Mouse (Mus musculus): Measurements from ENCODE around the gene Lig1. TPM values are rescaled to one million over a fixed set of nuclear protein-coding genes. Genes with fewer than 3 reads are reported as not detected.

Lig1 gene
- total and polyA plus RNA-seq, 2 experiments from 2014 or later: 11.9 to 41.7 TPM

- Histone ChIP-seq H3K36me3 (ENCODE audit: insufficient read depth, low read length) (no peaks in the 10 kb centered on the region), H3K9ac (replicated peaks; ENCODE audit: low read length) (no peak overlapping the region), H3K27ac (no peak overlapping the region), H3K9me3 (ENCODE audit: low read length) (peaks cover 3% of the 10 kb centered on the region; the same call in 1 of the 2 replicates), H3K4me1 (ENCODE audit: insufficient read depth, low read length) (no peaks in the 10 kb centered on the region), H3K27me3 (ENCODE audit: insufficient read depth, low read length) (no peaks in the 10 kb centered on the region), H3K4me3 (ENCODE audit: low read length) (no peak overlapping the region), H3K4me2 (ENCODE audit: low read depth, low read length) (no peak overlapping the region)
- DNase-seq (ENCODE audit: low spot score) (no peak), ATAC-seq (no peak)
- TF ChIP-seq CTCF (IDR thresholded peaks at IDR 0.05; ENCODE audit: low read depth): no peak
Observed at GRCm38 (mm10) chr7:13355943-13356342, 78.9 kb downstream of the Lig1 start.

Other genes with a start within 250 kb of the Lig1 start
- gene Chmp2a, start 242.5 kb upstream of the Lig1 start, total RNA-seq (2014; rRNA removed): 59.7 and 68.0 TPM in 2 replicates
- 188 and 202 TPM in 2 replicates for gene Chmp2a, start 242.5 kb upstream of the Lig1 start, polyA plus RNA-seq (2015; fragmentation: Nextera tagmentation; extraction: Ambion mirVana)
- 320 and 345 TPM in 2 replicates for gene Ube2m, start 239.0 kb upstream of the Lig1 start, total RNA-seq (2014; rRNA removed)
- gene Ube2m, start 239.0 kb upstream of the Lig1 start, polyA plus RNA-seq (2015; fragmentation: Nextera tagmentation; extraction: Ambion mirVana): 140 and 153 TPM in 2 replicates
- 9.6 and 11.5 TPM in 2 replicates for gene Mzf1, start 222.5 kb upstream of the Lig1 start, total RNA-seq (2014; rRNA removed)
- gene Mzf1, start 222.5 kb upstream of the Lig1 start, polyA plus RNA-seq (2015; fragmentation: Nextera tagmentation; extraction: Ambion mirVana): 7.7 and 8.7 TPM in 2 replicates
- 0.43 and 0.58 TPM in 2 replicates for gene Vmn1r85, start 182.1 kb upstream of the Lig1 start, total RNA-seq (2014; rRNA removed)
- 0.25 and 0.28 TPM in 2 replicates for gene Vmn1r85, start 182.1 kb upstream of the Lig1 start, polyA plus RNA-seq (2015; fragmentation: Nextera tagmentation; extraction: Ambion mirVana)
- not detected in 2 replicates for gene Vmn1r86, start 157.4 kb upstream of the Lig1 start, total RNA-seq (2014; rRNA removed)
- not detected in 2 replicates for gene Vmn1r86, start 157.4 kb upstream of the Lig1 start, polyA plus RNA-seq (2015; fragmentation: Nextera tagmentation; extraction: Ambion mirVana)
- not detected in 2 replicates for gene Vmn1r87, start 137.1 kb upstream of the Lig1 start, total RNA-seq (2014; rRNA removed)
- gene Vmn1r87, start 137.1 kb upstream of the Lig1 start, polyA plus RNA-seq (2015; fragmentation: Nextera tagmentation; extraction: Ambion mirVana): not detected in 2 replicates
- not detected in 2 replicates for gene Vmn1r88, start 117.7 kb upstream of the Lig1 start, total RNA-seq (2014; rRNA removed)
- gene Vmn1r88, start 117.7 kb upstream of the Lig1 start, polyA plus RNA-seq (2015; fragmentation: Nextera tagmentation; extraction: Ambion mirVana): 0.01 TPM in 1 of 2 replicates, not detected in the other
- not detected in 2 replicates for gene Vmn1r89, start 64.3 kb upstream of the Lig1 start, total RNA-seq (2014; rRNA removed)
- gene Vmn1r89, start 64.3 kb upstream of the Lig1 start, polyA plus RNA-seq (2015; fragmentation: Nextera tagmentation; extraction: Ambion mirVana): not detected in 2 replicates
- gene Zswim9, start 1.4 kb downstream of the Lig1 start, total RNA-seq (2014; rRNA removed): 7.2 and 7.9 TPM in 2 replicates
- 7.3 and 8.6 TPM in 2 replicates for gene Zswim9, start 1.4 kb downstream of the Lig1 start, polyA plus RNA-seq (2015; fragmentation: Nextera tagmentation; extraction: Ambion mirVana)
- gene Pla2g4c, start 47.4 kb downstream of the Lig1 start, total RNA-seq (2014; rRNA removed): 0.84 TPM in 1 of 2 replicates, not detected in the other
- 0.19 and 0.44 TPM in 2 replicates for gene Pla2g4c, start 47.4 kb downstream of the Lig1 start, polyA plus RNA-seq (2015; fragmentation: Nextera tagmentation; extraction: Ambion mirVana)
- not detected in 2 replicates for gene Cabp5, start 120.8 kb downstream of the Lig1 start, total RNA-seq (2014; rRNA removed)
- gene Cabp5, start 120.8 kb downstream of the Lig1 start, polyA plus RNA-seq (2015; fragmentation: Nextera tagmentation; extraction: Ambion mirVana): not detected in 2 replicates
- not detected in 2 replicates for gene Bsph1, start 173.6 kb downstream of the Lig1 start, total RNA-seq (2014; rRNA removed)
- gene Bsph1, start 173.6 kb downstream of the Lig1 start, polyA plus RNA-seq (2015; fragmentation: Nextera tagmentation; extraction: Ambion mirVana): not detected in 2 replicates